Mouse (Mus musculus) thymus, postnatal 0 days (tissue): ENCODE results near the gene Sytl2. TPM values are rescaled to one million over a fixed set of nuclear protein-coding genes. Genes with fewer than 3 reads are reported as not detected.
A peak's percentile ranks its signal among the peaks of the same experiment; 100 is the strongest.

Experiments used
- DNase-seq: peaks from one replicate; pipeline ENCODE4 v3.0.0-alpha.2; 2015; ENCODE audit warnings: low spot score
- polyA plus RNA-seq: library from polyadenylated mRNA; unstranded; fragments of >200 nt; fragmentation: Nextera tagmentation; extraction: Ambion mirVana; gene quantifications from 2 replicates; pipeline ENCODE4 v1.2.1, GENCODE M21; 2015

The Sytl2 gene
- polyA plus RNA-seq = 6.1 and 6.8 TPM in 2 replicates

DNA sequence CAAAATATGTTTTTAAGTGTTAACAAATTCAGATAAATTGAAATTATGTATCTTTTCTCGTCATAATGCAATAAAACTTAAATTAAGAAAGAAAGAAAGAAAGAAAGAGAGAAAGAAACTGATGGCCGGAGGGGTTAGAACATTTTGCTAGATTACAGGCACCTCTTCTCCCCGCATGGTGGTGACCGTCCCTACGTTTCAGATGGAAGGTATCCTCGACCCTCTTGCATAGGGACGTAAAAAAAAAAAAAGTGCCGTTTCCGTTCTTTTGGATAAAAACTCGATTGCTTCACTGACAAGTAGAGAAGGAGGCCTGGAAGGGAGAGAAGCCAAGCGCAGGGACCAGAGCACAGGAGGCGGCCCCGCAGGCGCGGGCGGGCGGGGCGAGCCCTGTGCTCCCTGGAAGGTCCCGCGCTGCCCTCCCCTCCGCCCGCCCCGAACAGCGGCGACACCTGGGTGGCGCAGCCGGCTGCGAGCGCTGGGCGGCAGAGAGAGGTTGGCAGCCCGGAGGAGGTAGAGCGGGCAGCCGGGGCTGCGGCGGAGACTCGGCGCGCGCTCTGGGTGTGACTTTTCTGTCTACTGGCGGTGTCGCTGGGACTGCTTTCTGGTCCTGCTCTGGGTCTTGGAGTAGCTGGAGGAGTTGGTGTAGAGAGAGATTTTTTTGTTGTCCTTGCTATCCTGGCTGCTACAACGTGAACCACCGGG lies at the start of gene Sytl2:
Sytl2 (plus strand) TSS at position 311 of the 705 bp plus-strand sequence.
- peak; percentile 74 for DNase-seq

DNA sequence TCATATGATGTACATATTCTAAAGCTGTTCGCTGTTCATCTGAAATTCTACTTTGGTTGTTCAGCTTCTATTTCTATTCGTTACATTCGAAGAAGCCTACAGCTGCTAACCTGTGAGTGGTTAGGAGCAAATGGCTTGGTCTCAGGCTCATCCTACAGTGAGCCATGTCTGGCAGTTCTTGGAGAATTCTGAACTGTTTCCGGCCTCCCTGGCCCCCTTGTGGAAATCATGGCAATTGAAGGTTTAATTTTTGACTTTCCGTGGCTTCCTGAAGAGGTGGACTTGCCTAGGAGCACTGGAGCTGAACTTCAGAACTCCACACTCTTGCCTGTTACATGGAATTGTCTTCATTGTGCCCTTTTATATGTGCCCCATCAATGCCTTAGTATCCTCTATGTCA lies 49.1 kb upstream of the Sytl2 start:
- no peak for DNase-seq

DNA sequence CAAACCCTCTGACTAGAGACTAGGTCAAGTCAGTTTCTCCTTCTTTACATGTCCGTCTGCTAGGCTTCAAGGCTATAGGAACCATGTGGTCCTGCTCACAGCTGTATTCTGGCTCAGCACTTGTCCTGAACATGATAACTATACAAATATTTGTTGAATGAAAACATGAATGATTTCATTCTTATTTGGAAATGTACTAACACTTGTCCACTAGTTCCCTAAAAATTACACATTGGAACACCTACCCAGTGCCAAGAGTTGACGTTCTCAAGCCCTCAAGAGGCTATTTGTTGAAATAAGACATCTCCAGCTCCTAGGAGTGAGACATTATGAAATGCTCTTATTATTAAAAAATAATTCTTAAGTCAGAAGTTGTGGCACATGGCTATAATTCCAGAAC lies 43.4 kb upstream of the Sytl2 start:
- no peak for DNase-seq

DNA sequence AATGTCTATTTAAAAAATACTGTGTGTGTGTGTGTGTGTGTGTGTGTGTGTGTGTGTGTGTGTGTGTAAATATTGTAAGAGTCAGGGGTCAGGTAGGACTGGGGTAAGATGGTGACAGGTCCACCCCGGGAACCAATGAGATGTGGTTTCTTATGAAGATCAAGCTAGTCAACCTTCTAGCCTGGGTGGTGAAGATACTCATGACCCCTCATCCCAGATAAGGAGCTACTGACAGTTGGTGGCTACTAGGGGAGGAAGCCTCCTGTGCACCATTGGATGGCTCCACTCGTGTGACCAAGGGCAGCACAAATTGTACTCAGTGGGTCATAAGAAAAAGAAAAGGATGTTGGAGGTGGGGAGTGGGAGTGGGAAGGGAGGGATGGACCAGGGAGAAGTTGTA lies 42.2 kb upstream of the Sytl2 start:
- DNase-seq = no peak

DNA sequence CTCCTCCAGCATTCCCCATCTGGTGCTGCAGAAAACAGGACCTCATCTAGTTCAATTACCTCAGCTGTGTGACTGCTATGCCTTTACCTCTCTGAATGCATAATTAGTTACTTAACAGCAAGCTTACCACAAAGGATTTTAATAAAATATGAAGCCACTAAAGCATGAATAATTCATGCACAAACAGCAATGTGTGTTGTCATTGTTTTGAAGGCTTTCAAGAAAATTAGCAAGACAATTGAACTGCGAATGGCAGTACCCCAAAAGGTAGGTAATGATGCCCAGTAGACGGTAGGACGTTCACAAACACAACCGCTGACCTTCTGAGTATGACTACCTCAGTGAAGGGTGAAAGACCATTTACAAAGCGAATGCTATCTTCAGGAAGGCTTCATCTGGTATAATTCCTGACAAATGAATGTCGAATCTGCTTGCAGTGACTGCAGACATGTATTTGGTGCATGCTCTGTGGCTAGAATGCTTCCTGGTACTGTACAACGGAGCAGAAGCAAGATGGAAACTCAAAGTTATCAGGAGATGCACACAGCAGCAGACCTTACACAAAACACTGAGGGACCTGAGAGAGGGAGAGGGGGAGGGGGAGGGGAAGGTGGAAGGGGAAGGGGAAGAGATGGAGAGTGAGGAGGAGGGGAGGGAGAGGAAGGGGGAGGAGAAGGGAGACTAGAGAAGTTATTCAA lies 40.0 kb upstream of the Sytl2 start:
- DNase-seq = no peak

DNA sequence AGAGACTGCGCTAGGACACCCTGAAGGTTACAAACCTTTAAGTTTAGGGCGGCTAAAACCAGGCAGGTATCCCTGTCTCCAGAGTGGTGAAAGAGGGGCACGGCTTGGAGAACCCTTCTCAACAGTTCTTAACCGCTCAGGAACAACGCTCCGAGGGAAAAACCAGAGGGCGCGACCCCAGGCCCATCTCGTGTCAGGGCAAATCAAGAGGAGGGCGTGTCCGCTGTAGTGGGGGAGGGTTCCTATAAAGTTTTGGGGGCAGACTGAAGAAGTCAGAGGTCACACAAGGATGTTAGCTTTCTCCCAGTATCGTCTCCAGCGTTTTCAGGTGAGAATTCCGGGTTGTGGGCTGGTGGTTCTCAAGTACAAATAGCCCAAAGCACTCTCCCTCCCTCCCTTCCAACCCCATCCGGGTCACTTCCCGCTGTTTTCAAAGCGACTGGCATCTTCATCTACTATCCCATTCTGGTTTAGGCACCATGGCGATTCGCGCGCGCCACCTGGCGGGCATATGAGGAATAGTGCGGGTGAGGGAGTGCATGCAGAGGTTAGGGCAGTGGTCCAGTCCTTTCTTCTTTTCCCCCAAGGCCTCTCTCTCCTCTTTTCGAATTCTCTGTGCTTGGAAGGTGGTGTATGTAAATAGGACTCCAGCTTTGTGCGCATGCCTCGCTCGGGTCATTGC lies 36.6 kb upstream of the Sytl2 start, which contains the start of gene Ccdc83:
Ccdc83 (minus strand) TSS at position 489 of the 682 bp plus-strand sequence.
- peak; percentile 71 for DNase-seq

DNA sequence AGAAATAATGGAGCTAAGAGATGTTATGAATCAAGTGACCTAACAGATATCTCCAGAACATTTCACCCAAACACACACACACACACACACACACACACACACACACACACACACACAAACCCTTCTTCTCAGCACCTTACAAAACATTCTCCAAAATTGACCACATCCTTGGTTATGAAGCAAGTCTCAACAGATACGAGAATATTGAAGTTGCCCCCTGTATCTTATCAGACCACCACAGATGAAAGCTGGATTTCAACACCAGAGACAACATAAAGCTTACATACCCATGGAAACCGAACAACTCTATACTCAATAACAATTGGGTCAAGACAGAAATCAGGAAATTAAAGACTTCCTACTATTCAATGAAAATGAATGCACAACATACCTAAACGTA lies 31.9 kb upstream of the Sytl2 start:
- no peak for DNase-seq

DNA sequence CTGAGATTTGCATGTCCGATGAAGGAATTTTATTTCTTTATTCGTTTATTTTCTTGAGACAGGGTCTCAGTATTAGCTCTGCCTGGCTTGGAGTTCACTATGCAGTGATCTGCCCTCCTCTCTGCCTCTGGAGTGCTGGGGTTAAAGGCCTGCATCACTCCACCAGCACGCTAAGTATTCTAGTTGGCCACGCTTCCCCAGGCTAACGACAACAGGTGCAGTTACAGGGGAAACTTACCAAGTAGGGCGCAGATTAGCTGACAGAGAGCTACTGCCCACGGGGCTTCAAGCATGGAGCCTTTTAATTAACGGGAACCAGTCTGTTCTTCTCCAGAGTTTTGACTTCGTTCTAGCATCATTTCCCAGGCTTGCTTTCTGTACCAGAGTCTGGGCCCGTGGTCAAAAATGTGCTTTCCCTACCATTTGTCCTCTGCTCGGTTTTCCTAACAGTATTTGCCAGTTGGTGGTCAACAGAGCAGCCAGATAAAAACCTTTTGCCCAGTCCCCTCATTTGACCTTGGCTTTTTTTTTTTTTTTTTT lies 27.4 kb upstream of the Sytl2 start:
- no peak for DNase-seq

DNA sequence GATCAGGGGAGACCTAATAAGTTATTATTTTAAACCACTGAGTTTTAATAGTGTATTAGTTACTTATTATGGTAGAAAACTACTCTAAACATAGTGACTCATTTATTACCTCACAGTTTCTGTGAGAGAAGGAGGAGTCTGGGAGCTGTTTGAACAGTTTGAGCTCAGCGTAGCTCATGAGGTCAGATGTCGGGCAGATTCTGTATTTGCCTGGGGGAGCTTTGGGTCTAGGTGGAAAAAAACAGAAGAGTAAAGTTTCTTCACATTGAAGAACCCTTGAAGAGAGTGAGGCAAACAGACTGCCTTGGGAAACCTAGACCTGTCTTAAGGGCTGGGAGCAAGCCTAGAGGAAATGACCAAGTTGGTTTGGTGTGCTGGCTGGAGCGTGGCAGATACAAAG lies 24.8 kb upstream of the Sytl2 start:
- DNase-seq = no peak

DNA sequence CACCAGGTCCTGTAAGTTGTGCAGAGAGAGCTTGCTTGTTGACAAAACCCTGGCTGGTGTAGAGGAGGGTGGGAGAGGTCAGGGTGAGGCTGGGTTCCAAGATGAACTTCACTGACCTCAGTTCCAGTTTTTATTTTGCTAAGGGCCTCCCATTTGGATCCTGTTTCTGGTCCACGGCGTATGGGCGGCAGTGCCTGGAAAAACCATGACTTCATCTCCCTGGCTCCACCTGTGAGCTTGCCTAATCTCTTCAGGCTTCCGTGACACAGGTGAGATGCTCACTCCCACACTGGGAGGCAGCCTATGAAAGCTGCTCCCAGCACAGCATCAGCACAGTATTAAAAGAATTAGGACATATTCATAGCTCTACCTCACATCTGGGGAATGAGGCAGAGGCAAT lies 24.3 kb upstream of the Sytl2 start:
- DNase-seq = no peak

DNA sequence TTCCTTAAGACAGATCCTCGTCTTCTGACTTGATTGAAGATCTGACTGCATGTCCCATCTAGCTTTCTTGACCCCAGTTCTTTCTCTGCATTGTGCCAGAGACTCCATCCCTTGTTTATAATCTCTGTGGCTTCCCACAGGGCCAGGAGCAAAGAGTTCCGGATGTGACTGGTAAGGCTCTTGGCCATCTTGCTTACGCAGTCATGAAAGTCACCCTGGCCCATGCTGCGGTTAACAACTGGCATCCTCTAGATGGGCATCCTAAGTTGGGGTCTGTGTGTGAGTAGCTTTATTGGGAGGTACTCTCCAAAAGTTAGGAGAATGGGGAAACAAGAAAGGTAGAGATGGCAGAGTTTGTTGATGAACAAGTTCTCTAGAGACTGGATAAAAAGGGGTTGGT lies 22.9 kb upstream of the Sytl2 start:
- DNase-seq = no peak

DNA sequence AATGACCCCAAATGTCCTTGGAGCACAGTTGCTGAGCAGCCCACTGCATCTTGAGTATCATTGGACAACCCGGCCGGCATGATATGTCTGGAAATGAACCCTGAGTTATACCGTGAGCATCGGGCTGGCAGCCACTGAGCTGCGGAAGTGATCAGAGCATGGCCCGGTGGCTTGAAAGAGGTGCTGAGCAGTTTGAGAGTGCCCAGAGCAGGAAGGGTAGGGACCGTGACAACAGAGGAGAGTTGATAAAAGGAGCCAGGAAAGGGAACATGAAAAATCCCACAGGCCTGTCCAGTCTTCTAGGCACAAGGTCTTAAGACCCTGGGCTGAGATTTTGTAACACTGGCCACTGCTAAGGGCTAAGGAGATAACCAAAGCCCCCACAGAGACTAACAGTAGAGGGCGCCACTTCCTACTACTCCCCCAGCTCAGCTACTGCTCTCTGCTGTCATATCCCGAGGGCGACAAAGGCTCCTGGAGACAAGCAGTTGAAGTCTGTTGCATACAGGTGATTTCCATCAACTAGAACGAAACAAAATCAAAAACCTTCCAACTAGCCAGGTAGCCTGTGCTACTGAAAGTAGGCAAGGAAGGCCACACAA lies 21.7 kb upstream of the Sytl2 start:
- DNase-seq = peak; percentile 73

DNA sequence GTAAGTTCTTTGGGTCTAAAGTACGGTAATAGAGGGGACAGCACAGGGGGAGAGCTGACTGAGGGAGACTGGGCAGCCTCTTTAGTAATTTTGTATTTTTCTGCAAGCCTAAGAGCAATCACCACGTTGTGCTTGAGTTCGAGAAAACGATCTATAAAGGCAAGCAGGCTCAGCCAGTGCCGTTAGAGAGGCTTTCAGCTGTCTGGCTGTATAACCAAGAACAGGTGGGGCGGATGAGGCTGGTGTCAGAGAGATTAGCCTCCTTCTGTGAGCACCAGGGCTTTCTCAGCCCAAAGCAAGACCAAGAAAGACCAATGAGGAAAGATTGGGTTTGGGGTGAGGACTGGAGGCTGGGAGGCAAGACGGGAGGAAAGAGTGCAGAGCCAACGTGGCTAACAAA lies 21.2 kb upstream of the Sytl2 start:
- DNase-seq = no peak

DNA sequence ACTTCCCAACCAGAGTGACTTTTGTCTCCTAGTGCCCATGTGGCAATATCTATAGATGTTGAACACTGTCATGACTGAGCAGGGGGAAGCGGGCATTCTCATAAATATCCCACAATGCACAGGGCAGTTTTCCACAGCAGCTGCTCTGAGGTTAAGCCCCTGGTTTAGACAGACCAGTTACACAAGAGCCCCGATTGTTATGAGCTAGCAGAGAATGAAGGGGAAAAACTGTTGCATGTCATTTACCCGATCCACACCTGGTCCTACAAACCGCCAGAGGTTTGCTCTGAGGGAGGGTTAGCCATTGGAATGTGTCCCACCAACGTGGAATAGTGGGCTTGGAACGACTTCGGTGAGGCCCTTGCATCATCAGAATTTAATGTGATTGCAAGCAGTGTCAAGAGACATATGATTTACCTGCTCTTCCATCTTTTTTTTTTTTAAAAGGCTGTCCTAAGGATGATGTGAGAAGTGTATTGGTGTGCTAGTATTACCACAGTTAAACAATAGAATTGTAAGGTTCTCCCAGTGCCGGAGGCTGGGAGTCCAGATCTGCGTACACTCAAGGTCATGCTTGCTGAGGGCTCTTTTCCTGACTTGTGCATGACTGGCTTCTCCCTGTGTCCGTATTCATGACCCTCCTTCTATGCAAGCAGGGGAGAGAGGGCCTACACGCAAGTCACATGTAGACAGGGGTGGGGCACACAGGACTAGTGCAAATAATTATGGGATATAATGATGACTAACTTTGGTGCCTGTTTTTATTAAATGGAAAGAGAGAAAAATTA lies 20.1 kb upstream of the Sytl2 start:
- DNase-seq = no peak

DNA sequence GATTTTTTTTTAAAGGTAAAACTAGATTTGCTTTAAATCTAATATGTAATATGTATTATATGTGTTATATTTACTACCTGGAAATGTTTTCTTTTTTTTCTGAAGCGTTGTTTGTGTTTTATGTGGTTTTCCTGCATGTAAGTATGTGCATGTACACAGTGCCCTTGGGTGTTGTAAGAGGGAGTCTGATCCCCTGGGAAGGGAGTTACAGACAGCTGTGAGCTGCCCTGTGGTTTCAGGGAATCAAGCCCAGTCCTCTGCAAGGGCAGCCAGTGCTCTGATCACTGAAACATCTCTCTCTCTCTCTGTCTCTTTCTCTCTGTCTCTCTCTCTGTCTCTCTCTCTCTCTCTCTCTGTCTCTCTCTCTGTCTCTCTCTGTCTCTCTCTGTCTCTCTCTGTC lies 19.3 kb upstream of the Sytl2 start:
- DNase-seq = no peak

DNA sequence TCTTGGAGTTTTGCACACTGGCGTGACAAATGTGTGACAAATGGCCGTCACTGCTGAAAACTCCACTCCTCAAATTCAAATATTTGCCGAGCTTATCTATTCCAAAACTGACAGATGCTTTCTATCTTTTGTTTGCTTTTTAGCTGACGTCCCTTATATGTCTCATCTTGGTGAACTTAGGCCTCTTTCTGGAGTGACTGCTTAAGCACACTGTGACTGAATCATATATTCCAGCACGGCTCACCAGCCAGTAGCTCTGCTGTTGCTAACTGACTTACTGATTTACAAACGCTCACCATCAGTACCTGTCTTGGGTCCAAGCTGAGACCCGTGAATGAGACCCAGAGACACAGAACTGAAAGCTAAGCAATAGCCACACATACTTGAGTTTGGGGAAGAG lies 17.3 kb upstream of the Sytl2 start:
- DNase-seq = no peak

DNA sequence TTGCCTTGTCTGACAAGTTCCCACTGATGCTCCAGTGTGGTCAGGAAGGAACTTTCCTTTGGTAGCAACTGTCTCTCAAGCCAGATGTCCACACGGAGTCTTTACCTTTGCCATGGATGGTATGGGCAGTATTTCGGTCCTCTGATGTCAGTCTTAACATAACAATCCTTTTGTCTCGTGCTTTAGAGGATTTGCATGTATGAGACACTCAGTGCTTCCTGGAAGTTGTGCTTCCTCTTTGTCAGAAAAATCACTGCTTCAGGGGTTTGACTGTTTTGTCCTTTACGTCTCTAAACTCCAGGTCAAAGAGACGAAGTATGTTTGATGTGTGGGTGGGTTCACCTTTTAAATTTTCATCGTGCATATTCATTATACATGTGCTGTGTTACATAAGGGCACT lies 10.2 kb upstream of the Sytl2 start:
- no peak for DNase-seq

DNA sequence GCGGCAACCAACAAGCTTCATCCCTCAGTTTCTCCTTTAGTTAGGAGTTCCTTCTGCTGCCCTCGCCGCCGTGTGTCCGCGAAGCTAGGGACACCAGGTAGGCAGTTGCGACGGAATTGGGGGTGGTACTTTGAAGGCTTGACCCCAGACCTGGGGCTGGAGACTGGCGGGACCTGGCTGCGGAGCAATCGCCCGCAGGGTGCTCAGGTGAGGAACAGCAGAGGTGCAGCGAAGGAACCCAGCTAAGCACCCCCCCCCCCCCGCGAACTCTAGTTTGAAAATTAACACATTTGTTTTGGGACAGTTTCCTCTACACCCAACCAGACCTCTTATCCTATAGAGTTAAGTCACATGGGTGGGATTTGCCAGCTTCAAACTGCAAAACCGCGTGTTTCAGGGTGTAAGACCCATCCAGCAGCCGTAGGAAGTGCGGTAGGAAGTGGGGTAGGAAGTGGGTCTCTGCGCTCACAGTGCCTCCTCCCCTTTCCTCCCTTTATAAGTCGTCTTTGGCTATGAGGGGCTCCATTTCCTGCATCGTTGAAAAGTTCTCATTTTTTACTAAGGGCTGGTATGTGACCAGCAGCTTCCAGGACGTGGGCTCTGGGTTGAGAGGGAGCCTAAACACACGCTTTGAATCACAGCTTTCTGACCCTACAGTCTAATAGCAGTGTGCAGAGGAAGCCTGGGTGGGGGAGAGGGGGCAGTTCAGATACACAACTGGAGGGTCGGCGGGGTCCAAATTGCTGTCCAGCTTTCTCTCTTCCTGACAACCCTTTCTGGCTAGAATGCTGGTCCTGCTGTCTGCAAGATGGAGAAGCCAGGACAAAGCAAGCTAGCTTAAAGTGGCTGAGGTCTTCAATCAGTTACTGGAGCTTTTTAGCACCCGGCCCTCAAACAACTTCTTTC lies 848 bp downstream of the Sytl2 start:
- DNase-seq = peak; percentile 75

DNA sequence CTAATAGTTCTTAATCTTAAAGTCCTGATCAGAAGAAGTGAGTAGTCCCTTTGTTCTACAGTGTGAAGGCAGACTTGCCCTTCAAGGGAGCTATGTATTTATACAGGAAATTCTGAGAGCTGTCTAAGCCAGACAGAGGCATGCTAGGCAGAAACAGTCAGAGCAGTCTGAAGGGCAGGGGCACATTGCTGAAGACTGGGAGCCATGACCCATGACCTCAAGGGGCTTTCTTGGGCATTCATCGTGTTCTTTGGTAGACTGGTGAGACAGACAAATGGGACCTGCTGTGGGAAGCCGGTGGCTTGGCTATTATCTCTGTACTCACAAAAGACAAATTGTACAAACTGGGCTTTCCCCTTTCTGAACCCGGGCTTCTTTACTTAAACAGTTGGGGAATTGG lies 4.0 kb downstream of the Sytl2 start:
- DNase-seq = no peak

DNA sequence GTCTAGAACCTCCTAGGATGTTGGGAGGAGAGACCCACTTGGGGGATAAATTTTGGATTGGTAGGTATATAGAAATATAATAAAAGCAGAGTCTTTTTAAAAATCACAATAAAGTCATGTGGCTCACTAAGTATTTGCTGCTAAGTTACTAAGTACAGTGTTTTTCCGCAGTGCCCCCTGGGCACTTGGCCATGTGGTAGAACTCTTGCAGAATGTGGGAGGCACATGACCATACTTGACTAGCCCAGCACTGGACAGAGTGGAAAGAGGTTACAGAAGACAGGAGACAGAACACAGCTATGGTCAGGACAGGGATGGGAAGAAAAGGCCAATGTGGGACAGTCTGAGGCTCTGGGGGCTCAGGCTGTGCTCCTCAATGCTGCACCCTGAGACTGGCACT lies 4.9 kb downstream of the Sytl2 start:
- DNase-seq = no peak
